28 mouse cellular contexts compared by ENCODE assay signal in genomic region chr8:96829253-96829652, GRCm38 (mm10).
"Had no signal": no experiment of that assay in that cellular context is flagged by ENCODE, and none has a peak within 500 bp of the region (broad histone marks: within the 10 kb centered on the region; RNA-seq: fewer than 3 reads in every experiment).

No protein-coding gene starts in this region.

- H3K4me1 ChIP-seq: limb, embryonic 10.5 days; limb, embryonic 12.5 days; limb, embryonic 13.5 days; limb, embryonic 15.5 days; liver, embryonic 12.5 days; liver, embryonic 13.5 days; liver, embryonic 15.5 days; lung, embryonic 15.5 days; megakaryocyte, embryonic 14.5 days; midbrain, embryonic 12.5 days; neural tube, embryonic 12.5 days had no signal

- H3K36me3 ChIP-seq: limb, embryonic 10.5 days; limb, embryonic 12.5 days; limb, embryonic 13.5 days; limb, embryonic 15.5 days; liver, embryonic 12.5 days; liver, embryonic 13.5 days; liver, embryonic 15.5 days; lung, embryonic 15.5 days; midbrain, embryonic 10.5 days; midbrain, embryonic 12.5 days; midbrain, embryonic 13.5 days; midbrain, embryonic 15.5 days; neural tube, embryonic 12.5 days had no signal

- H3K27me3 ChIP-seq: limb, embryonic 12.5 days; limb, embryonic 13.5 days; limb, embryonic 15.5 days; liver, embryonic 12.5 days; liver, embryonic 13.5 days; liver, embryonic 15.5 days; lung, embryonic 15.5 days; megakaryocyte, embryonic 14.5 days; midbrain, embryonic 12.5 days; midbrain, embryonic 13.5 days; midbrain, embryonic 15.5 days; neural tube, embryonic 12.5 days had no signal

- H3K4me3 ChIP-seq: limb, embryonic 10.5 days; limb, embryonic 12.5 days; limb, embryonic 13.5 days; limb, embryonic 15.5 days; liver, embryonic 12.5 days; liver, embryonic 13.5 days; liver, embryonic 15.5 days; lung, embryonic 15.5 days; megakaryocyte, embryonic 14.5 days; midbrain, embryonic 10.5 days; midbrain, embryonic 12.5 days; midbrain, embryonic 13.5 days; midbrain, embryonic 15.5 days; myocyte; neural tube, embryonic 12.5 days had no signal

- DNase-seq: left cerebral cortex, postnatal 4 days; liver; liver, embryonic 13.5 days; liver, postnatal 0 days; lung, adult 18-20 months; lung, adult 2 months; lung, embryonic 14.5 days; lung, postnatal 10 days; lung, postnatal 14 days; lung, postnatal 36 days; lung, postnatal 4 days; midbrain, embryonic 14.5 days had no signal

- H3K9me3 ChIP-seq: limb, embryonic 10.5 days; limb, embryonic 13.5 days; limb, embryonic 15.5 days; liver, embryonic 12.5 days; liver, embryonic 13.5 days; liver, embryonic 15.5 days; lung, embryonic 15.5 days; midbrain, embryonic 10.5 days; midbrain, embryonic 12.5 days; midbrain, embryonic 13.5 days; midbrain, embryonic 15.5 days; neural tube, embryonic 12.5 days had no signal

- H3K27ac ChIP-seq: limb, embryonic 10.5 days; limb, embryonic 12.5 days; limb, embryonic 13.5 days; limb, embryonic 15.5 days; liver, embryonic 12.5 days; liver, embryonic 13.5 days; liver, embryonic 14.5 days; liver, embryonic 15.5 days; lung, embryonic 15.5 days; macrophage; midbrain, embryonic 10.5 days; midbrain, embryonic 12.5 days; midbrain, embryonic 13.5 days; midbrain, embryonic 15.5 days; neural tube, embryonic 12.5 days had no signal

- H3K9ac ChIP-seq: limb, embryonic 12.5 days; limb, embryonic 13.5 days; limb, embryonic 15.5 days; liver, embryonic 12.5 days; liver, embryonic 13.5 days; liver, embryonic 14.5 days; liver, embryonic 15.5 days; liver, postnatal 0 days; lung, embryonic 14.5 days; lung, embryonic 15.5 days; midbrain, embryonic 12.5 days; midbrain, embryonic 13.5 days; midbrain, embryonic 15.5 days; neural tube, embryonic 12.5 days had no signal
